Mouse (Mus musculus) hindbrain, embryonic 13.5 days (tissue): Measurements from ENCODE around the gene Melk. TPM values are rescaled to one million over a fixed set of nuclear protein-coding genes. Genes with fewer than 3 reads are reported as not detected.

Experiments used
- ATAC-seq: fragments of 200-750 bp; cut with Nextera tagmentation; 2 replicates; pipeline ENCODE4 v1.8.0; 2017; ENCODE audit warnings: moderate TSS enrichment; ENCODE audit not compliant: low FRiP score
- H3K27ac ChIP-seq: fragments of 300-500 bp; sonication (generic); 2 replicates; pipeline ENCODE4 v1.5.1; 2015; ENCODE audit warnings: inconsistent platforms, mild to moderate bottlenecking, moderate library complexity
- H3K27me3 ChIP-seq: fragments of 300-500 bp; sonication (generic); 2 replicates; pipeline ENCODE4 v1.6.1; 2015; ENCODE audit warnings: mild to moderate bottlenecking, inconsistent platforms
- H3K36me3 ChIP-seq: fragments of 300-500 bp; sonication (generic); 2 replicates; pipeline ENCODE4 v1.6.1; 2015; ENCODE audit warnings: mild to moderate bottlenecking, inconsistent platforms
- H3K4me1 ChIP-seq: fragments of 300-500 bp; sonication (generic); replicated peaks from 2 replicates; pipeline ENCODE4 v1.6.1; 2015; ENCODE audit warnings: inconsistent platforms
- H3K4me2 ChIP-seq: fragments of 300-500 bp; sonication (generic); 2 replicates; pipeline ENCODE4 v1.6.1; 2015; ENCODE audit warnings: inconsistent platforms, mild to moderate bottlenecking, moderate library complexity
- H3K4me3 ChIP-seq: fragments of 300-500 bp; sonication (generic); 2 replicates; pipeline ENCODE4 v1.5.1; 2015; ENCODE audit warnings: mild to moderate bottlenecking, inconsistent platforms
- H3K9ac ChIP-seq: fragments of 300-500 bp; sonication (generic); 2 replicates; pipeline ENCODE4 v1.6.1; 2015; ENCODE audit warnings: mild to moderate bottlenecking, inconsistent platforms
- H3K9me3 ChIP-seq: fragments of 300-500 bp; sonication (generic); 2 replicates; pipeline ENCODE4 v1.6.1; 2016; ENCODE audit warnings: inconsistent platforms
- WGBS: fragments of 180-500 bp; shearing (Covaris S2); methylation state at CpG from one replicate; pipeline ENCODE4 v1.1.7; 2015; 5-methylcytosine and 5-hydroxymethylcytosine counted together
- polyA plus RNA-seq: library from polyadenylated mRNA; unstranded; fragments of >200 nt; fragmentation: Nextera tagmentation; extraction: Ambion mirVana; gene quantifications from 2 replicates; pipeline ENCODE4 v1.2.1, GENCODE M21; 2015

Melk gene
- polyA plus RNA-seq, 1 experiment from 2014 or later: 11.0 TPM

DNA sequence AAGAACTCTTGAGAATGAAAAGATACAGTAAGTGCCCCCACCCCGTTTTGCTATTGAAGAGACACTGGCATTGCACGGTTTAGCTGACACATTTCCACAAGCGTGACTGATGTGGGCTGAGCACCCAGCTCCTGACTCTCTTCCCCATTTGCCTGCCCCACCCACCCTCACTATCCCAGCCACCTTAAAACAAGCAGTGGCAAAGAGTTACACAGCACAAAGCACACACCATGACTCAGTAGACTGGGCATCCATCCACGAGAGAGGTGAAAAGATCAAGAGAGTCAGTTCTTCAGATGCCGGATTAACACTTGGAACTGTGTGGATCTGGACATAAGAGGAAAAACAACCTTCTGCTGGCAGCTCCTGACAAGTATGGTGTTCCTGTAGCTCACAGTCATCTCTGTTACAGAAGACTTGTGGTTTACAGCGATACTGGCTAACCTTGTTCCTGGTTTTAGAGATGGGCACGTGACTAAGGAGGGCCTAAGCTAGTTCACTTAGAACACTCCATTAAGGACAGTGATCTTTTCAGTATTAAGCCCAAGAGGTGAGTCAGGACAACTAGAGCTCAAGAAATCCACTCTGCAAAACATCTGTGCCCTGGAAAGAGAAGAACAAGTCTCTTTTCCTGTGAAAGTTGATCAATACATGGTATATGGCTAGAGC, 18.9 kb upstream of the Melk start:
- Histone ChIP-seq H3K4me2 (no peak overlapping the region), H3K27ac (no peak overlapping the region), H3K36me3 (no peaks in the 10 kb centered on the region), H3K9me3 (no peaks in the 10 kb centered on the region), H3K4me1 (no peaks in the 10 kb centered on the region), H3K27me3 (no peaks in the 10 kb centered on the region), H3K4me3 (no peak overlapping the region), H3K9ac (no peak overlapping the region)
- ATAC-seq: no peak
- WGBS: 82% methylated on average over 7 of the region's 7 CpGs

- H3K4me2 ChIP-seq: no peak overlapping the region
- 18% methylated on average over 7 of the region's 7 CpGs for WGBS
- H3K4me1 ChIP-seq: no peaks in the 10 kb centered on the region
- H3K9me3 ChIP-seq: no peaks in the 10 kb centered on the region
- H3K4me3 ChIP-seq: no peak overlapping the region
- no peak overlapping the region for H3K27ac ChIP-seq
- no peaks in the 10 kb centered on the region for H3K36me3 ChIP-seq
- ATAC-seq: 0 out of 2 replicates have a peak, but pooled peaks have one; percentile 49
- H3K27me3 ChIP-seq: no peaks in the 10 kb centered on the region
- no peak overlapping the region for H3K9ac ChIP-seq
Observed at GRCm38 (mm10) chr4:44292534-44292933, 8.1 kb upstream of the Melk start.

DNA sequence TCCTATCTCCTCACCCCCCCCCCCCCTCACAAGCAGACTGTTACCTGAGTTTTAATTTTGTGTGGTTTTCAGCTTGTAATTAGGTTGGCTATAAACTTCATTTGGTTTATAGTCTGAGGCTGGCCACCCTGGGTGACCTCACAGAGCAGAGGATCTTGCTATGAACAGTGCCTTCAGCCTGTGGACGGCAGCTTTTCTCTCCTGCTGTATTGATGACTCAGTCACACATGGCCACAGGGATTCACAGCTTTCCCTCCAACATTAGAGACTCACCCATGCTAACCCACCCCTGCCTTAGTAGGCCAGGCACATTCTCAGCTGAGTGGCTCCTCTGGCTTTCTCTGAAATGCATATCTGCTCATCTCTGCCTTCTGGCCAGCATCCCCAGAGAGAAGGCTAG, 4.8 kb upstream of the Melk start:
- no peaks in the 10 kb centered on the region for H3K9me3 ChIP-seq
- no peaks in the 10 kb centered on the region for H3K36me3 ChIP-seq
- 47% methylated on average over 1 of the region's 1 CpGs for WGBS
- no peaks in the 10 kb centered on the region for H3K27me3 ChIP-seq
- H3K4me1 ChIP-seq: peaks cover 3% of the 10 kb centered on the region
- no peak for ATAC-seq
- no peak overlapping the region for H3K9ac ChIP-seq
- no peak overlapping the region for H3K4me2 ChIP-seq
- H3K27ac ChIP-seq: no peak overlapping the region
- no peak overlapping the region for H3K4me3 ChIP-seq

- H3K4me3 ChIP-seq: no peak overlapping the region
- no peak overlapping the region for H3K9ac ChIP-seq
- no peaks in the 10 kb centered on the region for H3K27me3 ChIP-seq
- H3K36me3 ChIP-seq: no peaks in the 10 kb centered on the region; the same call in 1 of the 2 replicates
- peaks cover 2% of the 10 kb centered on the region for H3K4me1 ChIP-seq
- H3K4me2 ChIP-seq: no peak overlapping the region
- ATAC-seq: no peak
- 97% methylated on average over 7 of the region's 7 CpGs for WGBS
- H3K27ac ChIP-seq: no peak overlapping the region
- no peaks in the 10 kb centered on the region for H3K9me3 ChIP-seq
Observed at GRCm38 (mm10) chr4:44306585-44306984, 5.9 kb downstream of the Melk start.

- ATAC-seq: no peak
- H3K4me1 ChIP-seq: no peaks in the 10 kb centered on the region
- WGBS: 76% methylated on average over 4 of the region's 4 CpGs
- H3K4me3 ChIP-seq: no peak overlapping the region
- H3K9me3 ChIP-seq: no peaks in the 10 kb centered on the region
- no peak overlapping the region for H3K27ac ChIP-seq
- no peaks in the 10 kb centered on the region for H3K27me3 ChIP-seq
- H3K4me2 ChIP-seq: no peak overlapping the region
- no peaks in the 10 kb centered on the region; the same call in 1 of the 2 replicates for H3K36me3 ChIP-seq
- no peak overlapping the region for H3K9ac ChIP-seq
Observed at GRCm38 (mm10) chr4:44310429-44310828, 9.8 kb downstream of the Melk start.

DNA sequence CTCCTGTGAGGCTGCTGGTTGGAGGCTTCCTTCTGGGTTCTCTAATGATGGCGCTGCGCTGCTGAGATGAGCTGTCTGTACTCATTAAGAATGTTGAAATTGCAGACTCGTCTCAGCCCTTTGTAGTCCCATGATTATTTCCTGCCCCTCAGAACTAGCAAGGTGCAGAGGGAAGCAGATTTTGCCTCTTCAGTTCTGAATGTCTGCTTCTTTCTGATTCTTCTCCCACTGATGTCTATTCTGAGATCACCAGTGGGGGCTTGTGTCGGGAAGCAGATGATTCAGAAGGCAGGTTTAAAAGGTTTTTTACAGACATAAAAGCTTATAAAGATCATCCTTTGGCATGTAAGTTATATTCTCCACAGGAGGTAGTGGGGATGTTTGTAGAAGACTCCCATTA, 10.2 kb downstream of the Melk start:
- Histone ChIP-seq H3K36me3 (no peaks in the 10 kb centered on the region; the same call in 1 of the 2 replicates), H3K27ac (no peak overlapping the region), H3K4me3 (no peak overlapping the region), H3K4me1 (no peaks in the 10 kb centered on the region), H3K27me3 (no peaks in the 10 kb centered on the region), H3K9me3 (no peaks in the 10 kb centered on the region), H3K9ac (no peak overlapping the region), H3K4me2 (no peak overlapping the region)
- ATAC-seq: no peak
- 88% methylated on average over 4 of the region's 4 CpGs for WGBS

DNA sequence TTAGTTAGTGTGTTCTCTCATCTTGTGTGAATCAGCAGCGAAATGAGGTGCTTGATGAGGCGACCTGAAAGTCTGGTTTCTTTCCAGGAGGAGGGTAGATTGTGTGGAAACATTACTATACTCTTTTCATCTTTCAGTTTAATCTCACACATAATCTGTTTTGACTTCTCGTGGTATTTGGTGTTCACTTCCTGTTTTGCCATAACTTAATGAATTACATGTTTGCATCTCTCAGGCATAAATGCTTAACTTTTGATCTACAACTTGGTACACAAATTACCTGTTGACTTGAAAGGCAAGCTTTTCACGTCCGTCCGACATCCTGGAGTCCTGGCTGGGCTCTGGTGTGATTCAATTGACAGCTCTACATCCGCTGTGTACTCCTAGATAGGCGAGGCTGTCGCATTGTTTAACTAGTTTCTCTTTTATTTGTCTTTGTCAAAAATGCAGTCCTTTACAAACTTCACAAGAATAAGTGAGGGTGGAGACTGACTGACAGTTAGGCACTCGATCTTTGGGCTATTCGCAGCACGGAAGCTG, 15.7 kb downstream of the Melk start:
- Histone ChIP-seq H3K27ac (no peak overlapping the region), H3K4me2 (no peak overlapping the region), H3K4me3 (no peak overlapping the region), H3K9ac (no peak overlapping the region), H3K9me3 (no peaks in the 10 kb centered on the region), H3K4me1 (no peaks in the 10 kb centered on the region), H3K27me3 (no peaks in the 10 kb centered on the region), H3K36me3 (no peaks in the 10 kb centered on the region)
- 84% methylated on average over 12 of the region's 12 CpGs for WGBS
- no peak for ATAC-seq

DNA sequence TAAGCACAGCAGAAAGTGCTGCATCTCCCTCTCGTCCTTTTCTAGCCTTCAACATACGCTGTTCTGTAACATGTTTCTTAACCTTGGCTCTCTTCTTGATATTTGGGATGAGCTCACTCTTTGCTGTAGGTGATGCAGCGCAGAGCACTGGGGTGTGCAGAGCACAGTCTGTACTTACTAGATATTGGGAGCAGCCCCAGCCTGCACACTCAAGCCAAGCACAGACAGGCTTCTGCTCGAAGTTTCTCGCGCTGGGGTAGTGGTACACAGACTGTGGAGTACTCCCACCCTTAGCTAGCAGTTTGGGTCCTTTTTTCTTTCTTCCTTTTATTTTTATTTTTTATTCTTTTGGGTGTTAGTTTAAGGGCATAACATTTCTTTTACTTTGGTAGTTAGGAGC, 19.8 kb downstream of the Melk start:
- H3K36me3 ChIP-seq: no peaks in the 10 kb centered on the region
- no peaks in the 10 kb centered on the region for H3K9me3 ChIP-seq
- H3K27ac ChIP-seq: no peak overlapping the region
- no peaks in the 10 kb centered on the region for H3K4me1 ChIP-seq
- H3K4me3 ChIP-seq: no peak overlapping the region
- no peaks in the 10 kb centered on the region for H3K27me3 ChIP-seq
- no peak overlapping the region for H3K4me2 ChIP-seq
- 94% methylated on average over 6 of the region's 6 CpGs for WGBS
- no peak overlapping the region for H3K9ac ChIP-seq
- ATAC-seq: no peak

GRCm38 (mm10) chr4:44322124-44322523, 21.4 kb downstream of the Melk start:
- Histone ChIP-seq H3K4me2 (no peak overlapping the region), H3K36me3 (no peaks in the 10 kb centered on the region), H3K27ac (no peak overlapping the region), H3K4me3 (no peak overlapping the region), H3K4me1 (no peaks in the 10 kb centered on the region), H3K9me3 (no peaks in the 10 kb centered on the region), H3K9ac (no peak overlapping the region), H3K27me3 (no peaks in the 10 kb centered on the region)
- WGBS: 86% methylated on average over 7 of the region's 7 CpGs
- ATAC-seq: no peak

DNA sequence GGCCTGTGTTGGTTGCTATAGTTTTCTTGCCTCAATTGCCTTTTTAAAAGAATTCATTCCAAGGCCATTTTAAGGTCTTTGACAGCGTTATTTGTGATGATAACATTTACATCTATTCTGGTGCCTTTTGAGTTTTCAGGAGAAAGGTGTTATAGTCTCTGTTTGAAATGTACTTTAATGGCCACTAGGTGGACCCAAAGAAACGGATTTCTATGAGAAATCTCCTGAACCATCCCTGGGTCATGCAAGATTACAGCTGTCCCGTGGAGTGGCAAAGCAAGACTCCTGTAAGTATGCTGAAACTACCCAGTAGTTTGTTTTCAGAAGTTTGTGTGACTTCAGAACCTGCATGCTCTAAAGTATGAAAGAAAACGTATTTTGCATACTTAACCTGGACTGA, 24.8 kb downstream of the Melk start:
- Histone ChIP-seq H3K9me3 (no peaks in the 10 kb centered on the region), H3K27ac (no peak overlapping the region), H3K9ac (no peak overlapping the region), H3K36me3 (no peaks in the 10 kb centered on the region), H3K4me3 (no peak overlapping the region), H3K4me1 (no peaks in the 10 kb centered on the region), H3K27me3 (no peaks in the 10 kb centered on the region), H3K4me2 (no peak overlapping the region)
- WGBS: 46% methylated on average over 4 of the region's 4 CpGs
- ATAC-seq: no peak

GRCm38 (mm10) chr4:44326721-44327120, 26.0 kb downstream of the Melk start:
- ATAC-seq: no peak
- H3K4me3 ChIP-seq: no peak overlapping the region
- H3K36me3 ChIP-seq: no peaks in the 10 kb centered on the region
- 95% methylated on average over 3 of the region's 3 CpGs for WGBS
- no peaks in the 10 kb centered on the region for H3K9me3 ChIP-seq
- no peaks in the 10 kb centered on the region for H3K27me3 ChIP-seq
- no peaks in the 10 kb centered on the region for H3K4me1 ChIP-seq
- no peak overlapping the region for H3K9ac ChIP-seq
- H3K27ac ChIP-seq: no peak overlapping the region
- H3K4me2 ChIP-seq: no peak overlapping the region

GRCm38 (mm10) chr4:44327976-44328375, 27.3 kb downstream of the Melk start:
- 81% methylated on average over 1 of the region's 1 CpGs for WGBS

DNA sequence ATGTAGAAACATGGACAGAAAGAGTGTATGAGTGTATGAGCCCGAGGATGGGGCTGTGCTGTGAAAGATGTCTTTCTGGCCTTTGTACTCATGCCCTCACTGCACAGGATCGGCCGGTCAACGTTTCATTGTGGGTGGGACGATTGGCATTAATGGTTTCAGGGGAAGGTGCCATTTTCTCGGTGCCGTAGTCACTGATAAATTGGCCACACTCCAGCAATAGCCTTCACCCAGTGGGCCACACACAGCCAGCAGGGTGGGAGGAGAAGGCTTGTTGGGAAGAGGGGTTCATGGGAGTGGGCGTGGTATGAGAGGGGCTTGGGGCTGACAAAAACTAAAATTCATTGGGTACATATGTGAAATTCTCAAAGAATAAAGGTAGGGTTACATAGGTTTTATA, 34.3 kb downstream of the Melk start:
- ATAC-seq: no peak
- H3K4me2 ChIP-seq: no peak overlapping the region
- H3K9me3 ChIP-seq: no peaks in the 10 kb centered on the region
- H3K27me3 ChIP-seq: no peaks in the 10 kb centered on the region
- no peaks in the 10 kb centered on the region for H3K36me3 ChIP-seq
- no peak overlapping the region for H3K4me3 ChIP-seq
- H3K4me1 ChIP-seq: no peaks in the 10 kb centered on the region
- H3K9ac ChIP-seq: no peak overlapping the region
- no peak overlapping the region for H3K27ac ChIP-seq
- WGBS: 94% methylated on average over 8 of the region's 8 CpGs

More at GRCm38 (mm10) chr4:44327976-44328375, 27.3 kb downstream of the Melk start:
- Histone ChIP-seq H3K4me2 (no peak overlapping the region), H3K9me3 (no peaks in the 10 kb centered on the region), H3K4me3 (no peak overlapping the region), H3K9ac (no peak overlapping the region), H3K4me1 (no peaks in the 10 kb centered on the region), H3K27me3 (no peaks in the 10 kb centered on the region), H3K36me3 (no peaks in the 10 kb centered on the region), H3K27ac (no peak overlapping the region)
- no peak for ATAC-seq
